Mouse (Mus musculus) lung, embryonic 15.5 days (tissue): Measurements from ENCODE around the gene Cad. TPM values are rescaled to one million over a fixed set of nuclear protein-coding genes. Genes with fewer than 3 reads are reported as not detected.
"Not testable (repeated sequence)": the region's sequence is repeated elsewhere in the genome, so short reads cannot be mapped to it uniquely, and the experiment has no call there.

ENCODE experiments used
- ATAC-seq: fragments of 200-750 bp; cut with Nextera tagmentation; 2 replicates; pipeline ENCODE4 v1.8.0; 2017; ENCODE audit warnings: moderate number of reproducible peaks, borderline replicate concordance; ENCODE audit not compliant: low FRiP score, low TSS enrichment; ENCODE audit errors: extremely low read depth
- H3K27ac ChIP-seq: fragments of 300-500 bp; sonication (generic); 2 replicates; pipeline ENCODE4 v1.5.1; 2015; ENCODE audit warnings: moderate library complexity, mild to moderate bottlenecking, inconsistent platforms
- H3K27me3 ChIP-seq: fragments of 300-500 bp; sonication (generic); 2 replicates; pipeline ENCODE4 v1.6.1; 2015; ENCODE audit warnings: inconsistent platforms
- H3K36me3 ChIP-seq: fragments of 300-500 bp; sonication (generic); 2 replicates; pipeline ENCODE4 v1.6.1; 2015; ENCODE audit warnings: inconsistent platforms
- H3K4me1 ChIP-seq: fragments of 300-500 bp; sonication (generic); 2 replicates; pipeline ENCODE4 v1.6.1; 2015; ENCODE audit warnings: inconsistent platforms
- H3K4me2 ChIP-seq: fragments of 300-500 bp; sonication (generic); 2 replicates; pipeline ENCODE4 v1.6.1; 2015; ENCODE audit warnings: inconsistent platforms, mild to moderate bottlenecking, moderate library complexity
- H3K4me3 ChIP-seq: fragments of 300-500 bp; sonication (generic); 2 replicates; pipeline ENCODE4 v1.5.1; 2015; ENCODE audit warnings: mild to moderate bottlenecking, inconsistent platforms
- H3K9ac ChIP-seq: fragments of 300-500 bp; sonication (generic); 2 replicates; pipeline ENCODE4 v1.6.1; 2015; ENCODE audit warnings: inconsistent platforms
- H3K9me3 ChIP-seq: fragments of 300-500 bp; sonication (generic); 2 replicates; pipeline ENCODE4 v1.6.1; 2016; ENCODE audit warnings: inconsistent platforms
- WGBS: fragments of 180-500 bp; shearing (Covaris S2); methylation state at CpG from one replicate; pipeline ENCODE4 v1.1.7; 2015; 5-methylcytosine and 5-hydroxymethylcytosine counted together
- polyA plus RNA-seq: library from polyadenylated mRNA; unstranded; fragments of >200 nt; fragmentation: Nextera tagmentation; extraction: Ambion mirVana; gene quantifications from 2 replicates; pipeline ENCODE4 v1.2.1, GENCODE M21; 2015

Cad gene
- polyA plus RNA-seq: 27.5 and 29.6 TPM in 2 replicates

GRCm38 (mm10) chr5:31054261-31055215 lies at the start of gene Cad:
Cad (plus strand) TSS chr5:31054780.
- Histone ChIP-seq H3K27me3 (no peaks in the 10 kb centered on the region), H3K9ac (peak within 1 kb of the TSS; percentile 89), H3K4me1 (peaks cover 20% of the 10 kb centered on the region), H3K27ac (peak within 1 kb of the TSS; percentile 73), H3K36me3 (peaks cover 19% of the 10 kb centered on the region; the same call in 1 of the 2 replicates), H3K4me3 (peak within 1 kb of the TSS; percentile 72), H3K4me2 (peak within 1 kb of the TSS; percentile 97), H3K9me3 (no peaks in the 10 kb centered on the region)
- ATAC-seq: peak; percentile 98
- under 1% methylated on average over 64 of the region's 64 CpGs for WGBS

GRCm38 (mm10) chr5:31012737-31013136 lies 41.8 kb upstream of the Cad start:
- Histone ChIP-seq H3K36me3 (no peaks in the 10 kb centered on the region), H3K4me1 (no peaks in the 10 kb centered on the region), H3K4me2 (no peak overlapping the region), H3K27me3 (no peaks in the 10 kb centered on the region), H3K27ac (no peak overlapping the region), H3K9ac (no peak overlapping the region), H3K4me3 (no peak overlapping the region), H3K9me3 (no peaks in the 10 kb centered on the region)
- 63% methylated on average over 3 of the region's 3 CpGs for WGBS
- ATAC-seq: no peak

- H3K4me3 ChIP-seq: no peak overlapping the region
- 51% methylated on average over 2 of the region's 2 CpGs for WGBS
- H3K9ac ChIP-seq: no peak overlapping the region
- no peaks in the 10 kb centered on the region for H3K4me1 ChIP-seq
- H3K27me3 ChIP-seq: no peaks in the 10 kb centered on the region
- H3K9me3 ChIP-seq: no peaks in the 10 kb centered on the region
- no peak overlapping the region for H3K4me2 ChIP-seq
- no peak for ATAC-seq
- H3K36me3 ChIP-seq: no peaks in the 10 kb centered on the region
- H3K27ac ChIP-seq: no peak overlapping the region
Observed at GRCm38 (mm10) chr5:31015913-31016312, 38.7 kb upstream of the Cad start.

GRCm38 (mm10) chr5:31021790-31022189 lies 32.8 kb upstream of the Cad start:
- H3K27me3 ChIP-seq, H3K9ac ChIP-seq, H3K27ac ChIP-seq, H3K4me3 ChIP-seq, H3K4me1 ChIP-seq, H3K36me3 ChIP-seq, H3K4me2 ChIP-seq, ATAC-seq, H3K9me3 ChIP-seq: not testable (repeated sequence)
- WGBS: 74% methylated on average over 5 of the region's 5 CpGs

GRCm38 (mm10) chr5:31022690-31023089 lies 31.9 kb upstream of the Cad start:
- H3K36me3 ChIP-seq: no peaks in the 10 kb centered on the region
- H3K27ac ChIP-seq: no peak overlapping the region
- H3K9ac ChIP-seq: no peak overlapping the region
- H3K27me3 ChIP-seq: no peaks in the 10 kb centered on the region
- H3K4me2 ChIP-seq: no peak overlapping the region
- no peaks in the 10 kb centered on the region for H3K4me1 ChIP-seq
- H3K4me3 ChIP-seq: no peak overlapping the region
- no peaks in the 10 kb centered on the region for H3K9me3 ChIP-seq
- ATAC-seq: no peak
- 48% methylated on average over 1 of the region's 1 CpGs for WGBS

GRCm38 (mm10) chr5:31023254-31023653 lies 31.3 kb upstream of the Cad start:
- Histone ChIP-seq H3K27ac (no peak overlapping the region), H3K4me3 (no peak overlapping the region), H3K4me2 (no peak overlapping the region), H3K36me3 (no peaks in the 10 kb centered on the region), H3K4me1 (no peaks in the 10 kb centered on the region), H3K9me3 (no peaks in the 10 kb centered on the region), H3K27me3 (no peaks in the 10 kb centered on the region), H3K9ac (no peak overlapping the region)
- ATAC-seq: no peak
- 11% methylated on average over 4 of the region's 4 CpGs for WGBS

- H3K9me3 ChIP-seq: no peaks in the 10 kb centered on the region
- H3K4me1 ChIP-seq: no peaks in the 10 kb centered on the region
- no peak overlapping the region for H3K4me3 ChIP-seq
- no peak for ATAC-seq
- H3K4me2 ChIP-seq: no peak overlapping the region
- no peak overlapping the region for H3K9ac ChIP-seq
- no peaks in the 10 kb centered on the region for H3K27me3 ChIP-seq
- H3K27ac ChIP-seq: no peak overlapping the region
- H3K36me3 ChIP-seq: no peaks in the 10 kb centered on the region
Observed at GRCm38 (mm10) chr5:31024641-31025040, 29.9 kb upstream of the Cad start.

- H3K4me3 ChIP-seq: no peak overlapping the region
- H3K27ac ChIP-seq: no peak overlapping the region
- no peak overlapping the region for H3K9ac ChIP-seq
- no peaks in the 10 kb centered on the region for H3K9me3 ChIP-seq
- no peaks in the 10 kb centered on the region for H3K4me1 ChIP-seq
- no peaks in the 10 kb centered on the region for H3K27me3 ChIP-seq
- H3K4me2 ChIP-seq: no peak overlapping the region
- H3K36me3 ChIP-seq: no peaks in the 10 kb centered on the region
- ATAC-seq: no peak
- 82% methylated on average over 4 of the region's 4 CpGs for WGBS
Observed at GRCm38 (mm10) chr5:31030926-31031325, 23.7 kb upstream of the Cad start.

- ATAC-seq: no peak
- H3K27me3 ChIP-seq: no peaks in the 10 kb centered on the region
- WGBS: 76% methylated on average over 8 of the region's 8 CpGs
- no peaks in the 10 kb centered on the region for H3K36me3 ChIP-seq
- no peaks in the 10 kb centered on the region for H3K9me3 ChIP-seq
- H3K4me3 ChIP-seq: no peak overlapping the region
- no peak overlapping the region for H3K4me2 ChIP-seq
- no peak overlapping the region for H3K27ac ChIP-seq
- no peaks in the 10 kb centered on the region for H3K4me1 ChIP-seq
- H3K9ac ChIP-seq: no peak overlapping the region
Observed at GRCm38 (mm10) chr5:31031508-31031907, 23.1 kb upstream of the Cad start.

- Histone ChIP-seq H3K9me3 (no peaks in the 10 kb centered on the region), H3K4me1 (no peaks in the 10 kb centered on the region), H3K36me3 (peaks cover 4% of the 10 kb centered on the region; the same call in 1 of the 2 replicates), H3K9ac (no peak overlapping the region), H3K27me3 (no peaks in the 10 kb centered on the region), H3K27ac (no peak overlapping the region), H3K4me3 (no peak overlapping the region), H3K4me2 (no peak overlapping the region)
- ATAC-seq: no peak
- 86% methylated on average over 6 of the region's 6 CpGs for WGBS
Observed at GRCm38 (mm10) chr5:31034669-31035068, 19.9 kb upstream of the Cad start.

- H3K4me2 ChIP-seq, H3K27me3 ChIP-seq, H3K4me1 ChIP-seq, H3K27ac ChIP-seq, H3K9ac ChIP-seq, ATAC-seq, H3K9me3 ChIP-seq, H3K36me3 ChIP-seq, H3K4me3 ChIP-seq: not testable (repeated sequence)
- 80% methylated on average over 11 of the region's 11 CpGs for WGBS
Observed at GRCm38 (mm10) chr5:31036556-31036955, 18.0 kb upstream of the Cad start.

GRCm38 (mm10) chr5:31038171-31038845 lies 16.3 kb upstream of the Cad start:
- Histone ChIP-seq H3K4me1 (no peaks in the 10 kb centered on the region), H3K4me2 (no peak overlapping the region), H3K27ac (no peak overlapping the region), H3K36me3 (peaks cover 7% of the 10 kb centered on the region; the same call in 1 of the 2 replicates), H3K9me3 (no peaks in the 10 kb centered on the region), H3K4me3 (no peak overlapping the region), H3K9ac (no peak overlapping the region), H3K27me3 (no peaks in the 10 kb centered on the region)
- 83% methylated on average over 7 of the region's 7 CpGs for WGBS
- no peak for ATAC-seq
